In the genomic region with DNA sequence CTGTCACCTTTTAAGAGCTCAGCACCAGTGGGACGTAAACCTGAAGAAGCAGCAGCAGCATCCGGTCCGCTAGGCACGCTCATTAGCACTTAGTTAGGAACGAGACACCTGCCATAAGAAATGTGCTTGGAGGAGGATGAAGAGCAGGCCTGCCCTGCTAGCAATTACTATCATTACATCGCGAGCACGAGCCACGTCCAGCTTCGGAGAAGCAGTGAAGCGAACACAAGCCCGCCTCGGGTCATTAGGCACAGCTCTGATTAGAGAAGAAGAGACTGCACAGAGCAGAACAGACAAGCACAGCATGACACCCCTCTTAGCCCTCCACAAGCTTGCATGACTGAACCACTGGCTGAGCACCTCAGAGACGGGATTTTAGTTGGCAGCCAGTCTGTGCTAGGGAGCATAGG, we compare ENCODE assay signal across 12 mouse cellular contexts. TPM values are rescaled to one million over a fixed set of nuclear protein-coding genes. Genes with fewer than 3 reads are reported as not detected.
DNase-seq lines count a peak whose midpoint lies in the region; ATAC-seq lines count a peak whose summit lies in the region.
"Had no signal": no experiment of that assay in that cellular context is flagged by ENCODE, and none has a peak within 500 bp of the region (broad histone marks: within the 10 kb centered on the region; RNA-seq: fewer than 3 reads in every experiment).

No protein-coding gene starts in this region.

- no peak overlapping the region for H3K4me2 ChIP-seq in hindbrain, embryonic 11.5 days (replicated peaks; ENCODE audit: low read depth, low read length)
- H3K4me2 ChIP-seq in midbrain, embryonic 12.5 days (replicated peaks) = no peak overlapping the region
- H3K4me2 ChIP-seq: liver, embryonic 11.5 days had no signal

- no peak overlapping the region for H3K27ac ChIP-seq in hindbrain, embryonic 11.5 days (ENCODE audit: low read depth, low read length)
- no peak overlapping the region for H3K27ac ChIP-seq in midbrain, embryonic 12.5 days (replicated peaks)

- no peaks in the 10 kb centered on the region for H3K9me3 ChIP-seq in hindbrain, embryonic 11.5 days (ENCODE audit: control insufficient read depth, low read length)
- no peaks in the 10 kb centered on the region for H3K9me3 ChIP-seq in midbrain, embryonic 12.5 days

- WGBS in hindbrain, embryonic 11.5 days = 35% methylated on average over 14 of the region's 14 CpGs
- WGBS in midbrain, embryonic 12.5 days = 17% methylated on average over 14 of the region's 14 CpGs

- no peaks in the 10 kb centered on the region for H3K36me3 ChIP-seq in hindbrain, embryonic 11.5 days (ENCODE audit: control insufficient read depth, insufficient read depth, low read length)
- peaks cover 15% of the 10 kb centered on the region for H3K36me3 ChIP-seq in midbrain, embryonic 12.5 days
- H3K36me3 ChIP-seq: G1E had no signal

- H3K9ac ChIP-seq in hindbrain, embryonic 11.5 days (ENCODE audit: low read depth, low read length) = no peak overlapping the region
- H3K9ac ChIP-seq in midbrain, embryonic 12.5 days (replicated peaks) = no peak overlapping the region

- H3K4me3 ChIP-seq in hindbrain, embryonic 11.5 days (ENCODE audit: low read depth, low read length) = no peak overlapping the region
- no peak overlapping the region for H3K4me3 ChIP-seq in midbrain, embryonic 12.5 days

- intact Hi-C loops in left cerebral cortex, postnatal 36 days (cut with DNase I) = no loop called here

- peak; percentile 52 for DNase-seq in MN1 (ENCODE audit: low spot score)
- peak; percentile 77 for DNase-seq in embryo, embryonic 10 days (ENCODE audit: low spot score)
- DNase-seq in hindbrain, embryonic 11.5 days (ENCODE audit: low spot score) = peak; percentile 59
- no peak for DNase-seq in left cerebral cortex, postnatal 36 days (ENCODE audit: low spot score in 2 of 2)
- DNase-seq in gastrocnemius, postnatal 10 days = no peak
- DNase-seq in right cerebral cortex, adult 2 months (ENCODE audit: low spot score in 2 of 2) = no peak
- DNase-seq: adrenal gland, postnatal 36 days; right cerebral cortex, postnatal 4 days had no signal

- peak; percentile 91 for ATAC-seq in hindbrain, embryonic 11.5 days (ENCODE audit: low FRiP score)
- peak; percentile 88 for ATAC-seq in midbrain, embryonic 12.5 days (ENCODE audit: low FRiP score, low read depth)
- no peak for ATAC-seq in frontal cortex, adult (ENCODE audit: low TSS enrichment)

- H3K4me1 ChIP-seq in hindbrain, embryonic 11.5 days (replicated peaks; ENCODE audit: control insufficient read depth, insufficient read depth, low read length) = no peaks in the 10 kb centered on the region; the same call in 1 of the 2 replicates
- H3K4me1 ChIP-seq in midbrain, embryonic 12.5 days = peaks cover 36% of the 10 kb centered on the region

- H3K27me3 ChIP-seq in hindbrain, embryonic 11.5 days (ENCODE audit: control insufficient read depth, insufficient read depth, low read length) = no peaks in the 10 kb centered on the region; the same call in none of the 2 replicates
- H3K27me3 ChIP-seq in midbrain, embryonic 12.5 days = peaks cover 51% of the 10 kb centered on the region

RNA-seq across cellular contexts. Expression of a gene that starts 40.6 kb away (rescaled TPM):
- polyA plus RNA-seq in hindbrain, embryonic 11.5 days (2014; fragmentation: Nextera tagmentation; extraction: Ambion mirVana) = 43.8 and 44.1 TPM in 2 replicates
- 65.3 and 66.8 TPM in 2 replicates for polyA plus RNA-seq in midbrain, embryonic 12.5 days (2016; fragmentation: Nextera tagmentation; extraction: Ambion mirVana)
- 10 to 100 TPM; 46.3 to 49.9 TPM for total RNA-seq in left cerebral cortex, postnatal 36 days (2021)
- total RNA-seq in gastrocnemius, postnatal 10 days (2021) = 10 to 100 TPM; 27.2 to 27.4 TPM
- polyA plus RNA-seq: G1E had no signal

Comparison
In these comparisons a context has a peak if more than half of its experiments do, and no peak if none do; other contexts are left out.
1. DNase-seq: peak in MN1 (single experiment), embryo, embryonic 10 days (single experiment) and hindbrain, embryonic 11.5 days (single experiment); none in left cerebral cortex, postnatal 36 days (0 of 2), gastrocnemius, postnatal 10 days (single experiment) and right cerebral cortex, adult 2 months (0 of 2).